Mouse (Mus musculus) embryo, embryonic 11 days (tissue): ENCODE measurements around the gene Synj1.

Experiments used
- DNase-seq: peaks from one replicate; pipeline ENCODE4 v3.0.0-alpha.2; 2015

Synj1 gene

GRCm38 (mm10) chr16:91011021-91011683 is at the start of gene Synj1:
Synj1 (minus strand) TSS chr16:91011308.
- DNase-seq, result peak; percentile 96

- no peak for DNase-seq
Measured at GRCm38 (mm10) chr16:91057741-91058140, 46.6 kb upstream of the Synj1 start.

GRCm38 (mm10) chr16:91057261-91057660 is 46.2 kb upstream of the Synj1 start:
- DNase-seq, result no peak

- DNase-seq, result no peak
Measured at GRCm38 (mm10) chr16:91056043-91056821, 45.1 kb upstream of the Synj1 start.

GRCm38 (mm10) chr16:91055150-91055549 is 44.0 kb upstream of the Synj1 start:
- no peak for DNase-seq

- no peak for DNase-seq
Measured at GRCm38 (mm10) chr16:91053599-91053998, 42.5 kb upstream of the Synj1 start.

GRCm38 (mm10) chr16:91045511-91045910 is 34.4 kb upstream of the Synj1 start:
- peak; percentile 62 for DNase-seq

GRCm38 (mm10) chr16:91044270-91045182 is 33.4 kb upstream of the Synj1 start, which contains the start of gene Paxbp1:
Paxbp1 (minus strand) TSS chr16:91044543.
- DNase-seq, result peak; percentile 99

GRCm38 (mm10) chr16:91043461-91044248 is 32.5 kb upstream of the Synj1 start:
- DNase-seq, result peak; percentile 70

GRCm38 (mm10) chr16:91042640-91043039 is 31.5 kb upstream of the Synj1 start:
- no peak for DNase-seq

- DNase-seq, result no peak
Measured at GRCm38 (mm10) chr16:91035866-91036265, 24.8 kb upstream of the Synj1 start.

- no peak for DNase-seq
Measured at GRCm38 (mm10) chr16:91030751-91031150, 19.6 kb upstream of the Synj1 start.

- no peak for DNase-seq
Measured at GRCm38 (mm10) chr16:91029901-91030300, 18.8 kb upstream of the Synj1 start.

- no peak for DNase-seq
Measured at GRCm38 (mm10) chr16:91029161-91029743, 18.1 kb upstream of the Synj1 start.

- DNase-seq, result no peak
Measured at GRCm38 (mm10) chr16:91026290-91026689, 15.2 kb upstream of the Synj1 start.

GRCm38 (mm10) chr16:91023384-91023783 is 12.3 kb upstream of the Synj1 start:
- DNase-seq, result peak; percentile 7

- DNase-seq, result no peak
Measured at GRCm38 (mm10) chr16:91020842-91021483, 9.9 kb upstream of the Synj1 start.

GRCm38 (mm10) chr16:91019476-91019875 is 8.4 kb upstream of the Synj1 start:
- DNase-seq, result no peak

- no peak for DNase-seq
Measured at GRCm38 (mm10) chr16:91015761-91016160, 4.7 kb upstream of the Synj1 start.

- no peak for DNase-seq
Measured at GRCm38 (mm10) chr16:91011847-91012246, 739 bp upstream of the Synj1 start.

- no peak for DNase-seq
Measured at GRCm38 (mm10) chr16:91010581-91011020, 507 bp downstream of the Synj1 start.
